Mouse (Mus musculus): ENCODE measurements around the gene Hbp1. TPM values are rescaled to one million over a fixed set of nuclear protein-coding genes. Genes with fewer than 3 reads are reported as not detected.

Gene Hbp1
- 1.5 and 2.3 TPM in 2 replicates for polyA plus RNA-seq (2012; ENCODE audit: low replicate concordance)

GRCm38 (mm10) chr12:31949759-31950658 is at the start of gene Hbp1:
TSS of gene Hbp1 (minus strand) at chr12:31950535.

Other genes with a start within 250 kb of the Hbp1 start
- not detected in 2 replicates for gene Gpr22, start 236.6 kb downstream of the Hbp1 start, polyA plus RNA-seq (2012; ENCODE audit: low replicate concordance)
- gene Prkar2b, start 110.8 kb upstream of the Hbp1 start, polyA plus RNA-seq (2012; ENCODE audit: low replicate concordance), result 36.0 and 48.3 TPM in 2 replicates

Measured in leukemia stem cell, adult 10-12 weeks (primary cell).